Mouse (Mus musculus) v-Abl transformed pro-B cells (cell line): ENCODE measurements around the gene Ang2.
"Not testable (repeated sequence)": the region's sequence is repeated elsewhere in the genome, so short reads cannot be mapped to it uniquely, and the experiment has no call there.

ENCODE experiments used
- in situ Hi-C, 2 experiments: fragments of 400-800 bp; cut with MboI; formaldehyde crosslinking; loops; one replicate each; pipeline ENCODE4 v1.15.1; 2025; ENCODE audit not compliant: unreplicated experiment in 2 of 2

Ang2 gene

DNA sequence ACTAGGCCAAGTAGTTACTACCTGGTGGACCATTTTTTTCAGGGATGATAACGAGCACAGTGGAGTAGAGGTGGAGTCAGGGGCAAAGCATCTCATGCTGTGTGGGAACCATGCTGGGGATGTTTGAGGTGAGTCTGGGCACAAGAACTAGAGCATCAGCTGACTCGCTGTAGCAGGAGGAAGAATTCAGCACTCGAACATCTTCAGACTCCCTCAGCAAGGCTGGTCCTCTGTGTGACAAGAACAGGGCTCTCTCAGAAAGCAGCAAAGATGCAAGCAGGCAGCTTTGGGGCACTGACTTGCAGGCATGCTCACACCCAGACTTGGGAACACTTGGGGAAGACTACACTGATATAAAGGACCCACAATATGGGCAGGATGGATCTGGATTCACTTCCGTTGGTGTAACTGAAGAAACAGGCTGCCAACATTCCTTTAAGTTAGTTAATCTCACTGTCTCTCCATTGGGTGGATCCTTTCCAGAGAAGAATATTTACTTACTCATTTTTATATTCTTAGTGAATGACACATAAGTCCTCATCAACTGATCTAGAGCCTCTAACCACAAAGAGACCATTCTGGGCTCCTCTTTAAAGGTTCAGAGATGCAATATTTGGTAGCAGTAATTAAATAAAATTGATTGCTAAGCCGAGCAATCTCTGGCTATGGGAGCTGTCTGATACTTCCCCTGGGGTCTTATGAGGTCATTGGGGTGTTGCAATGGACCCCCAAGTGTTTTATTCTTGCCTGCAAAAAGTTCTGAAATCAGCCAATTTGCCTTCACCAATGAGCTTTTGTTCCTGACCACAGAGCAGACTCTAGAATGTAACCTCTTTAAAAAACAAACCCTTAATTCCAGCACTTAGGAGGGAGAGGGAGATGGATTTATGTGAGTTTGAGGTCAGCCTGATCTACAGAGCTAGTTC lies at the start of gene Ang2:
TSS of gene Ang2 (minus strand) at position 51 of the 926 bp plus-strand sequence.
- in situ Hi-C loops = no loop called here

DNA sequence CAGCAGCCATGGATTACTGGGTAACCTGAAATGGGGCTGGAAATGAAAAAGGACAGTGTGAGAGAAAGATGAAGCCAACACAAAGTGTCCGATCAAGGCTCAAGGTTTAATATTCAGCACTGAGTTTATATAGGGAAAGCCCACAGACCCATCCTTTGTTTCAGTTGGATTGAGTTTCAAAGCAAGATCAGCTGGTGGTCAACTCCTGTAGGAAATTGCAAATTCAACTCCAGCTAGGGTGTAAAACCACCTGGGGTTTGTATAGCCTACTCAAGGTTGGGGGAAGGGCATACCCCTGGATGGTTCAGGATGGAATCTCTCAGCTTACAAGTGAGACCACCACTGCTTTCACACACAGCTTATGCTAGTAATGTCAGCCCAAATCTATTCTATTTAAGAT lies 48.8 kb upstream of the Ang2 start:
- in situ Hi-C loops = loop anchor here (10.0 kb wide), 1 partner anchor 453 kb away; no protein-coding TSS in a partner anchor

DNA sequence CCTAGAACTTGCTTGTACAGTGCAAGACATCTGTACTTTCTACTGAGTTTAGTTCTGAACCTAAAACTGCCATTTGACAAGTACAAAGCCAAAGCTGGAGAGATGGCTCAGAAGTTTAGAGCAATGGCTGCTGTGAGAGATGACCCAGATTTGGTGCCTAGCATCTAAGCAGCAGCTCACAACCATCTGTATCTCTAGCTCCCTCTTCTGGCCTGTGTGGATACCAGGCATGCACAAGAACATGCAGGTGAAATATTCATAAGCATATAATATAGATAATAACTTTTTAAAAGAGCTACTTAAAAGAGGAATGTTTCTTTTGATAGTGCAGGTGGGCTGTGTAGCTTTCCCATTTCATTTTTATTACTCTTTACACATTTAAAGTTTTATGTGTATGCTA lies 42.0 kb upstream of the Ang2 start:
- in situ Hi-C loops = loop anchor here (5.0 to 10.0 kb wide), 2 partner anchors 139 to 446 kb away; no protein-coding TSS in a partner anchor

DNA sequence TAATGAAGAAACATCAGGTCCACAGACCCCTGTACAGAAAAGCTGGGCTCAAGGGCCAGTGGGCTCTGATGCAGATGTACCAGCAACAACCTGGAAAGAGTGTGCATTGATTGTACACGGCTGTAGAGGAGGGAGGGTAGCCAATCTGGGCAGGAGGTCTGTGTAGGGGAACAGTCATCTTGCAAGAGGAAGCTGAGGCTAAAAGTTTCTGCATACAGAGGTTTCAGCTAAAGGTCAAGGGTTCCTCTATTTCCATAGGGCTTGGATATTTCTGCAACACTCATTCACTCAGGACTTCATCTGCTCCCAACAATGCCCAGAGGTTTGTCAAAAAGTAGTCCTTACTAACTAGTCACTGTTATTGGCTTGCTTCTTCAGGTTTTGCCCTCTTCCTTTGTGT lies 38.5 kb upstream of the Ang2 start:
- in situ Hi-C loops = not testable (repeated sequence)

DNA sequence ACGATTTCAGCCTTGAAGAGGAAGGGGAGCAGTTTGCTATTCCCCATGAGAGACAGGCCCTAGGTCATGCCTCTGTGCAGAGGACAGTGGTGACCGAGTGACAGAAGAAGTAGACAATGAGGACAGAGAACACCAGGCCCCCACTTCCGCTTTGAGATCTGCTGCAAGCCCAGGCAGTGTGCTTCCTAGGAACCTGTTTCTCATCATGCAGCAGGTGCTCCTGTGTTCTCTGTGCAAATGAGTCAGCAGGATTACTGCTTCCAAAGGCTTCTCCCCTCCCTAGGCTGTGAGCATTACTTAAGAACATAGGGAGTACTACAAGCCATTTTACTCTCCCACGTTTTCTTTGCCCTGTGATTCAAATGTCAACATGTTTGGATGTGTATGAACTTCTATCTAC lies 30.7 kb upstream of the Ang2 start:
- in situ Hi-C loops = not testable (repeated sequence)

DNA sequence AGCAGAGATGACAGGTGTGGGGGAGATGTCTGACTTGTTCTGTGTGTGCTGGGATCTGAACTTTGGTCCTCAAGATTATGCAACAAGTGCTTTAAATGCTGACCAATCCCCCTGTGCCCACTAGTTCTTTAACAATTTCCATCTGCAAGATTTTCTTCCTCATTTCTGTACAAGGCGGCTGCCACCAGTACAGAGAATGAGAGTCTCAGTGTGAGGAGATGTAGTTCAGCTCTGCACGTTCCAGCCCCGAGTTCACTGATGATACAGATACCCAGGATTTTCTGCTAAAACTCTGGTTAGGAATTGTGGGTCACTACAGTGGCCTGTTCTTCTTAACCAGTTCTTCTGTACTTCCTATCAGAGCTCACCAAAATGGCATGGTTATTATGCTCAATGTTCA lies 21.1 kb upstream of the Ang2 start:
- in situ Hi-C loops = not testable (repeated sequence)

DNA sequence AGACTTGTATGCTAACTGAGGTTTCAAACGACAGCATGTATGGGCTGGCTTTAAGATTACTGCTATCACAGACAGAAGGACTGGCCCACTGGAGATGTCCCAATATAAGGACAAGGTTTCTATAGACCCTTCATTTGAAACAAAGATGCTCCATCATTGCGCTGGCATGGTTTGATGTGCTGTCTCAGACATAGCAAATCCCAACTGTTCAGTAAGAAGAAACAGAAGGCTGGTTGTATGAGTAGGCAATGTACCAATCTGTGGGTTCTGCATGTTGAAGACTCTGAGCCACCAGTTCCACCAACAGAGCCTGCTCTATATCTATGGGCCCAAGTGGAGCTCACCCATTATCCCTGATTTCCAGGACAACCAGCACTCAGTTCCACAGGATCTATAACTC lies 4.2 kb upstream of the Ang2 start, which contains the start of gene Ear14:
TSS of gene Ear14 (plus strand) at position 277 of the 400 bp plus-strand sequence.
- in situ Hi-C loops = no loop called here

DNA sequence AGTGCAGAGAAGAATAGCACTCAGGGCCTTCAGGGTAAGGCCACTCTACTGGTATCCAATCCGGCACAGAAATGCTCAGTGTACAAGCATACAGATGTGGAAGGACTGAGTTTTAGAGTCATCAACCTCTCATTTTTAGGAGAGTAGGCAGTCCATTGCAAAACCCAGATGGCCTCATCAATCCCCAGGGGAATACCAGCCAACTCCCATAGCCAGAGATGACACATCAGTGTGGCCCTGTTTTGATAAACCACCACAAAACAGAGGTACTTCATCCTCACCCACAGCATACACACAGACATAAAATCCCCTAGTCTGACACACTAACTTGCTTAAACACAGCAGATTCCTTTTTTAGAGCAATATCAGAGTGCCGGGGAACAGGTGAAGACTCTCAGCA lies 1.5 kb upstream of the Ang2 start:
- in situ Hi-C loops = no loop called here

DNA sequence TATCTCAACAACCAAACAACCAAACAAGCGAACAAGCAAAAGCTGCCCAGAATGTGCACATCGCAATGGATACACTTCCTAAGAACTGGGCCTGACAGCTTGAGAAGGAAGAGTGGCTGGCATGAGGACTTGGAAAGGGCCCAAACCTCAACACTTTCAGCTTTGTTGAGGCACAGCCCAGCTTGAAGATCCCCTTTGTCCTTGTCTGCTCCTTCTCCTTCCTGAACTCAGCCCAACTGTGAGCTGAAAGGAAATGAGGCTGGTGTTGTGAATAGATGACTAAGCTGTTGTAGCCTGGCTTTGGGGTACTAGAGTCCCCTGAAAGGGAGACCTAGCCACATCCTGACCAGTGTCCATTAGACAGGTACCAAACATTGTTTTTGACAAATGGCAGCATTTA lies 1.1 kb upstream of the Ang2 start:
- in situ Hi-C loops = no loop called here

DNA sequence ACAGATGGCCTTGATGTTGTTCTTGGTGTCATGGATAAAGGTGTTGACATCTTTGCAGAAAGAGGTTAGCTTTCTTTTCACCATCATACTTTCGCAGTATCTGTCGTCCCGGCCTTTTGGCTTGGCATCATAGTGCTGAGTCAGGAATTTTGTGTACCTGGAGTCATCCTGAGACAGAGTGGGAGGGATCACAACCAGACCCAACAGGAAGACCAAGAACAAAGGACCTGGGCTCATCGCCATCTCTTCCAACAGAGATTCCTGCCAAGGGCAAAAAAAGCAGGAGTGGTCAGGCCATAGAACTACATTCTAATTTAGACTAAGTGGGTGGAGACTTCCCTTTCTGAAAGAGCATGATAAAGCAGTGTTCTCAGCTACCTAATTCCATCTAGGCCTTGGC lies 3.3 kb downstream of the Ang2 start:
- in situ Hi-C loops = no loop called here

DNA sequence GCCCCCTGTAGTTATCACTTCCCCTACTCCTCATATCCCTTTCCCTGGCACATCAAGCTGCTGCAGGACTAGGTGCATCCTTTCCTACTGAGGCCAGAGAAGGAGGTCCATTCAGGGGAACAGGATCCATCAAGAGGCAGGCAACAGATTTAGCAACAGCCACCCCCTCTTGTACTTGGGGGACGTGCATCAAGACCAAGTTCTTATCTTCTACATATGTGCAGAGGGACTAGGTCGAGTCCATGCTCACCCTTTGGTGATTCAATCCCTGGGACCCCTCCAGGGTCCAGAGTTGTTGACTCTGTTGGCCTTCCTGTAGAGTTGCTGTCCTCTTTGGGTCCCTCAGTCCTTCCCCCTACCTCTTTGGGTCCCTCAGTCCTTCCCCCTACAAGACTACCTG lies 17.9 kb downstream of the Ang2 start:
- in situ Hi-C loops = loop anchor here in 1 of 2 experiments (5.0 kb wide), 1 partner anchor 81 kb away; no protein-coding TSS in a partner anchor

DNA sequence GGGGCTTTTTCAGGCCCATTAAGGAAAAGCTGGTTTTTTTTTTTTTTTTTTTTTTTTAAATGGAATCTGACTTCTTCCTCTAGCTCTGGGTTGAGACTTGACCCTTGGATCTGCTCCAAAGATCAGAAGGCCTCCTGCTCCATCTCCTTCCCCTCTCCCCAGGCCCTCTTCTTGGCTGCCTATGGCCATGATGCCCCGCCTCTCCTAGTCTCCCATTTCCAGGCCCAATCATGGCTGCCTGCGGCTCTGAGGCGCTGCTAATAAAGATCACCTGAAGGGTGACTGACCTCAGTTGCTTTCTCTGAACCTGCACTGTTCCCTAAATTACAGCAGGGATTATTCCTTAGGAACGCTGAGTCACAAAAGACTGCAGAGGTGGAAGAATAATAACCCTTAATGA lies 25.1 kb downstream of the Ang2 start:
- in situ Hi-C loops = loop anchor here in 1 of 2 experiments (10.0 kb wide), 1 partner anchor 69 kb away; no protein-coding TSS in a partner anchor

DNA sequence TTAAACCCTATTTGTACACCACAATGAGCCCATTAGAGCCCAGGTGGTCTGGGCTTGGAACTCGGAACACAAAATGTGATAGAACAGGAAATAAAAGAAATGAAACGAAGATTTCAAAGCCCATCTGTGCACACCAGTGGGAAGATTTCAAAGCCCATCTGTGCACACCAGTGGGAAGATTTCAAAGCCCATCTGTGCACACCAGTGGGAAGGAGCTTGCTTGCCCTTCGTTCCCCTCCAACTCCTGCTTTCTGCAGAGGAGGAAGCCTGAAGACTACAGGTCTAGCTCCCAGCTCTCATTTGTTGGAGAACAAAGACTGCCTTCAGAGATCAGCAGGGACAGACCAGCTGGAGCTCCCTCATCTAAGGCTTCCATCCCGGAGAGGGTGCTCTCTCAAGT lies 26.0 kb downstream of the Ang2 start:
- in situ Hi-C loops = loop anchor here in 1 of 2 experiments (10.0 kb wide), 1 partner anchor 68 kb away; no protein-coding TSS in a partner anchor

DNA sequence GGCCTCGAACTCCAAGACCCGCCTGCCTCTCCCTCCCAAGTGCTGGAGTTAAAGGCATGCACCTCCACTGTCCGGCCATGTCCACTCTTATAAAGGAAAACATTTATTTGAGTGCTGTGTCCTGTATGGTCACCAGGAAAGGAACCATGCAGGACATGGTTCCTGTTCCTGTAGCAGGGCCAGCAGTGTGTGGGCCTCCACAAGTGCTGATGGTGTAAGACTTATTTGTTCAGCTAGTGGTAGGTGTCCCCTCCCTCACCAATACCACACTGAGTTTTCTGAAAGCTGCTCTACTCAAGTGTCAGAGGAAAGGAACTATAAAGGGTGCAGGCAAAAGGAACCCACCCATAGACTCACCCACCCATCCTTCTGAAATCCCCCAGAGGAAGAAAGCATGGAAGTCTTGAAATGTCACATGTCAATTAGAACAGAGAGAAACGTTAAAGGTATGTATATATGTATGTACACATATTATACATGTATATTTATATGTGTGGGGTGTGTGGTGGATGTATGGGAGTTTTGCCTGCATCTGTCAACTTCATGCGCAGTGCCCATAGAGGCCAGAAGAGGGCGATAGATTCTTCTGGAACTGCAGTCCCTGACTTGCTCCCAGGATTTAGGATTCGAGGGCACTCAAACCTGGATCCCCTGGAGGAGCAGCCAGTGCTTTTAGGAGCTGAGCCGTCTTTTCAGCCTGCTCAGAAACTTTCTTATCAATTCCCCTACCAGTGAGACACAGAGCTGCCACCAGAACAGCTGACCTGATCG lies 26.7 kb downstream of the Ang2 start:
- in situ Hi-C loops = loop anchor here in 1 of 2 experiments (10.0 kb wide), 1 partner anchor 67 kb away; no protein-coding TSS in a partner anchor

DNA sequence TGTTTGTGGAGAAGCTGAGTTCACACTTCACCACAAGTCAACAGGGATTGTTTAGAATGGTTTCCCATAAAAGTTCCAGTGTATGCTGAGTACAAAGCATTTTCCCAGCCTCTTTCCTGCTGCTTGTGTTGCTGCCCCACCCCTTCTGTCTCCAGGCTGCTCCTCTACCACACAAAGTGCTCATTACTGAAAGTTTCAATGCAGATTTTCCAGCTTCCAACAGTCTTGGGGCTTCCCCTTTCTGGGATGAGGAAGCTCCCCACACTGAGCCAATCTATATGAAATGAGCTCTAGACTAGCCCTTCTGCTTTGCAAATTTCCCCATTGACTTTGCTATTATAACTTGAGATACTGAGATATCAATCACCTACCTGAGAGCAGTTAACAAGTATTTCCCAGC lies 32.9 kb downstream of the Ang2 start:
- in situ Hi-C loops = no loop called here

DNA sequence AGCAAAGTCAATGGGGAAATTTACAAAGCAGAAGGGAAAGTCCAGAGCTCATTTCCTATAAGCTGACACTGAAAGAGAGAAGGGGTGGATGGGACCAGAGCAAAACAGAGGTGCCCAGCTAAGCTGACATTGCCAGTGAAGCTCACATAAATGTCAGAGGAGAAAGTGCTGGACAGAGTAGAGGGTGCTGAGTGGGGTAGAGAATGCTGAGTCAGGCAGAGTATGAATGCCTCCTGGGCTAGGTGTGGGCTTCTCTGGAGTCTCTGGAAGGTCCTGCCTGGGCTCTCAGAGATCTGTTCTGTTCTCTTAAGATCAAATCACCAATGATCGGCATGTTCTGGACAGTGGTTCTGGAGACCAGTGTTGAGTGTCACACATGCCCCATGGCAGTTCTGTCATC lies 33.5 kb downstream of the Ang2 start:
- in situ Hi-C loops = no loop called here

DNA sequence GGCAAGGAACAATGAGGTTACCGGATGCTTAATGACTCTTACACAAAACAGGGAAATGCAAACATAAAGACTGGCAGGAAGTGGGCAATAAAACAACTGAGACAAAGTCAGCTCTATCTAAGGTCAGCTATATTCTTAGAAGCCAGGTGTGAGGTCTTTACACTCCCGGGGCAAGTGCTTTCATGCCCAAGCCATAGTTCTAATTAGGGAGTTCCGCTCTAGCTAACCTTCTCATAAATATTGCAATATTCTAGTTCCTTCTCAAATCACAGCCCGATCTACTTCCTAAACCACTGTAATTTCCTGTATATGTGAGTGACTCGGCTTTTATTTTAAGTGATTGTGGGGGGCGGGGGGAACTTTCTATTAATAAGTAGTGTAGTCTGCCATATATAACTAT lies 35.6 kb downstream of the Ang2 start:
- in situ Hi-C loops = not testable (repeated sequence)

DNA sequence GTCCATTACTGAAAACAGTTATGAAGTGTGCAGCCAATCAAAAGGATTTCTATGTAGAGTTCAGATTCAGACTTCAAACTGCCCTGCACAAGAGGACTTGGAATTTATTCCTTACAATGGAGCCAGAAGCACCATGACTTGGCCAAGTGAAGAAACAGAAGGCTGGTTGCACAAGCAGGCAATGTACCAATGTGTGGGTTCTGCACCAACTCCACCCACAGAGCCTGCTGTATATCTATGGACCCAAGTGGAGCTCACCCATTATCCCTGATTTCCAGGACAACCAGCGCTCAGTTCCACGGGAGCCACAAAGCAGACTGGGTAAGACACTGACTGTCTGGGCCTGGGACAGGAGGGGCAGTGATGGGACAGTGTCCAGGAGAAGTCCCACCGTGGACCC lies 37.0 kb downstream of the Ang2 start, which contains the start of gene Rnase2b:
TSS of gene Rnase2b (plus strand) at position 285 of the 400 bp plus-strand sequence.
- in situ Hi-C loops = not testable (repeated sequence)

DNA sequence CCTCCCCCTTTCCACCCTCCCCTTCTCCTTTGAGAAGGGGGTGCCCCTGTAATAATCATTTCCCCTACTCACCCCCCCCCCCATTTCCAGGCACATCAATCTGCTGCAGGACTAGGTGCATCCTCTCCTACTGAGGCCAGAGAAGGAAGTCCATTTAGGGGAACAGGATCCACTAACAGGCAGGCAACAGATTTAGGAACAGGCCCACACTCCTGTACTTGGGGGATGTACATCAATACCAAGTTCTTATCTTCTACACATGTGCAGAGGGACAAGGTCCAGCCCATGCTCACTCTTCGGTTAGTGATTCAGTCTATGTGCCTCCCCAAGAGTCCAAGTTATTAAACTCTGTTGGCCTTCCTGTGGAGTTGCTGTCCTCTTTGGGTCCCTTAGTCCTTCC lies 41.9 kb downstream of the Ang2 start:
- in situ Hi-C loops = no loop called here

DNA sequence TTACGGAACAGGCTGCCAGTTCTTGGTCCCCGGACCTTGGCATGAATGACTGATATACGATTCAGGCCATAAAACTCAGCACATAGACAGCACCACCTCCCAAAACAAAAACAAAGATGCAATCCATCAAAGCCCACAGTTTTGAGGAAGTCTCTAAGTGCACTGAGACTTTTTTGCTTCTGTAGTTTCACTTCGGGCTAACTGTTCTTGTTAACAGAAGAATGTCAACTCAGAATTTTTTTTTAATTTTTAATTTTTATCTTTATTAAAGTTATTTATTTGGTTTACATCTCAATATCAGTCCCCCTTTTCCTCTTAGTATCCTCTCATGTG lies 42.2 kb downstream of the Ang2 start:
- in situ Hi-C loops = no loop called here

DNA sequence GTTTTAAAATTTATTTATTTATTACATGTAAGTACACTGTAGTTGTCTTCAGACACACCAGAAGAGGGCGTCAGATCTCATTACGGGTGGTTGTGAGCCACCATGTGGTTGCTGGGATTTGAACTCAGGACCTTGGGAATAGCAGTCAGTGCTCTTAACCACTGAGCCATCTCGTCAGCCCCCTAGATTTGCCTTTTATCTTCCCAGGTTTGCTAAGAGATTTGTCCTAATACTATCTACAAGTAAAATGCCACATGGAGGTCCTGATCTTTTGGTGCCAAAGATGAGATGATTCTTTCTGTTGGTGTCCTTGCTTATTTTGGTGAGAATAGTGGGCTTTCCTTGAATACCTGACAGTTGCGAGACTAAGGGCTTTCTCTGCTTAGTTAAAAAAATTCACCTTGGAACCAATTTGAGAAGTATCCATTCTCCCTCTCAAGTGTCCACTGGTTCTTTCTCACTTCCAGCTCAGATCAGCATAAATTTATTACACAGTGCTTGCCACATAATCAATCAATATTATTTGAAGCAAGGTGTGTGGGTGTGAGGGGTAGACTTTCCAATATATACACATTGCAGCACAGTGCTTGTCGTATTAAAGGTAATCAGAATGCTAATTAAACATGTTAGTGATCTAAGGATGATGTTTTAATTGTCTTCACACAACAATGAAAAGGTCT lies 42.8 kb downstream of the Ang2 start:
- in situ Hi-C loops = no loop called here
